Comparison of ENCODE assay signal across 10 mouse cellular contexts in genomic region chr7:127616336-127616735, GRCm38 (mm10). TPM values are rescaled to one million over a fixed set of nuclear protein-coding genes. Genes with fewer than 3 reads are reported as not detected.
DNase-seq lines count a peak whose midpoint lies in the region; ATAC-seq lines count a peak whose summit lies in the region.
"Had no signal": no experiment of that assay in that cellular context is flagged by ENCODE, and none has a peak within 500 bp of the region (broad histone marks: within the 10 kb centered on the region; RNA-seq: fewer than 3 reads in every experiment).

No protein-coding gene starts in this region.

- ATAC-seq in lung, embryonic 15.5 days (ENCODE audit: borderline replicate concordance, extremely low read depth, low FRiP score, low TSS enrichment) = no peak
- ATAC-seq in forebrain, embryonic 14.5 days = no peak

- no peaks in the 10 kb centered on the region for H3K27me3 ChIP-seq in lung, embryonic 15.5 days
- H3K27me3 ChIP-seq in forebrain, embryonic 14.5 days (replicated peaks; ENCODE audit: control insufficient read depth, insufficient read depth, low read length) = no peaks in the 10 kb centered on the region
- no peaks in the 10 kb centered on the region for H3K27me3 ChIP-seq in midbrain, embryonic 10.5 days (ENCODE audit: low read depth, poor library complexity, severe bottlenecking)

- WGBS in lung, embryonic 15.5 days = 79% methylated on average over 1 of the region's 1 CpGs
- WGBS in forebrain, embryonic 14.5 days = 81% methylated on average over 1 of the region's 1 CpGs
- WGBS in midbrain, embryonic 10.5 days = 83% methylated on average over 1 of the region's 1 CpGs

- no peaks in the 10 kb centered on the region for H3K9me3 ChIP-seq in lung, embryonic 15.5 days
- H3K9me3 ChIP-seq in forebrain, embryonic 14.5 days (replicated peaks; ENCODE audit: control insufficient read depth, low read length) = no peaks in the 10 kb centered on the region
- peaks cover 5% of the 10 kb centered on the region; the same call in 1 of the 2 replicates for H3K9me3 ChIP-seq in midbrain, embryonic 10.5 days (replicated peaks)
- H3K9me3 ChIP-seq: liver, embryonic 13.5 days had no signal

- H3K4me3 ChIP-seq in lung, embryonic 15.5 days = no peak overlapping the region
- peak overlapping the region; percentile 99; the same call in 1 of the 2 replicates for H3K4me3 ChIP-seq in forebrain, embryonic 14.5 days (ENCODE audit: low read depth, low read length)
- peak overlapping the region; percentile 18; the same call in 1 of the 2 replicates for H3K4me3 ChIP-seq in midbrain, embryonic 10.5 days

- H3K27ac ChIP-seq in lung, embryonic 15.5 days = no peak overlapping the region
- no peak overlapping the region for H3K27ac ChIP-seq in forebrain, embryonic 14.5 days (ENCODE audit: low read depth, low read length)
- H3K27ac ChIP-seq in midbrain, embryonic 10.5 days (replicated peaks) = no peak overlapping the region; the same call in 1 of the 2 replicates
- H3K27ac ChIP-seq: liver, embryonic 13.5 days had no signal

- peaks cover 18% of the 10 kb centered on the region for H3K36me3 ChIP-seq in lung, embryonic 15.5 days
- H3K36me3 ChIP-seq in forebrain, embryonic 14.5 days (ENCODE audit: control insufficient read depth, insufficient read depth, low read length) = peaks cover 14% of the 10 kb centered on the region
- H3K36me3 ChIP-seq in midbrain, embryonic 10.5 days = peaks cover 26% of the 10 kb centered on the region

- DNase-seq in lung, postnatal 36 days = no peak
- DNase-seq in forebrain, embryonic 14.5 days (ENCODE audit: low spot score) = no peak
- no peak for DNase-seq in midbrain, embryonic 10.5 days (ENCODE audit: low spot score)
- peak; percentile 60 for DNase-seq in thymus, postnatal 14 days
- DNase-seq in frontal cortex, postnatal 36 days (ENCODE audit: low spot score in 2 of 2) = no peak
- no peak for DNase-seq in layer of hippocampus, adult 9-10 months (ENCODE audit: low spot score)
- no peak for DNase-seq in adrenal gland, adult 18-20 months (ENCODE audit: low spot score in 2 of 2)
- DNase-seq: cerebellum, adult 18-20 months; liver, embryonic 13.5 days had no signal

- peak overlapping the region; percentile 73 for H3K4me2 ChIP-seq in lung, embryonic 15.5 days
- peak overlapping the region; percentile 85; the same call in 1 of the 2 replicates for H3K4me2 ChIP-seq in forebrain, embryonic 14.5 days (ENCODE audit: low read length)

- peaks cover 18% of the 10 kb centered on the region for H3K4me1 ChIP-seq in lung, embryonic 15.5 days
- peaks cover 17% of the 10 kb centered on the region for H3K4me1 ChIP-seq in forebrain, embryonic 14.5 days (ENCODE audit: control insufficient read depth, insufficient read depth, low read length)
- peaks cover 31% of the 10 kb centered on the region for H3K4me1 ChIP-seq in midbrain, embryonic 10.5 days

- no peak overlapping the region for H3K9ac ChIP-seq in lung, embryonic 15.5 days
- peak overlapping the region; percentile 95; the same call in 1 of the 2 replicates for H3K9ac ChIP-seq in forebrain, embryonic 14.5 days (ENCODE audit: low read length)

RNA-seq across cellular contexts. Expression of gene Zfp629, which starts 0.7 kb away (rescaled TPM):
- 12.1 and 12.2 TPM in 2 replicates for polyA plus RNA-seq in lung, embryonic 15.5 days (2015; fragmentation: Nextera tagmentation; extraction: Ambion mirVana)
- 20.8 and 24.2 TPM in 2 replicates for polyA plus RNA-seq in forebrain, embryonic 14.5 days (2014; fragmentation: Nextera tagmentation; extraction: Ambion mirVana)
- polyA plus RNA-seq in midbrain, embryonic 10.5 days (2016; fragmentation: Nextera tagmentation; extraction: Ambion mirVana) = 32.2 and 37.1 TPM in 2 replicates
- 10 to 100 TPM; 16.4 to 16.5 TPM for total RNA-seq in adrenal gland, adult 18-20 months (2021)

RNA-seq across cellular contexts. Expression of gene Rnf40, which starts 27.8 kb away (rescaled TPM):
- polyA plus RNA-seq in lung, embryonic 15.5 days (2015; fragmentation: Nextera tagmentation; extraction: Ambion mirVana) = 46.9 and 49.0 TPM in 2 replicates
- 26.2 and 39.6 TPM in 2 replicates for polyA plus RNA-seq in forebrain, embryonic 14.5 days (2014; fragmentation: Nextera tagmentation; extraction: Ambion mirVana)
- polyA plus RNA-seq in midbrain, embryonic 10.5 days (2016; fragmentation: Nextera tagmentation; extraction: Ambion mirVana) = 56.7 and 59.6 TPM in 2 replicates
- total RNA-seq in adrenal gland, adult 18-20 months (2021) = 10 to 100 TPM; 54.1 to 64.1 TPM

RNA-seq across cellular contexts. Expression of gene Ccdc189, which starts 27.9 kb away (rescaled TPM):
- polyA plus RNA-seq in lung, embryonic 15.5 days (2015; fragmentation: Nextera tagmentation; extraction: Ambion mirVana) = 12.8 and 15.7 TPM in 2 replicates
- polyA plus RNA-seq in forebrain, embryonic 14.5 days (2014; fragmentation: Nextera tagmentation; extraction: Ambion mirVana) = 12.5 and 12.8 TPM in 2 replicates
- polyA plus RNA-seq in midbrain, embryonic 10.5 days (2016; fragmentation: Nextera tagmentation; extraction: Ambion mirVana) = 14.4 and 16.9 TPM in 2 replicates
- total RNA-seq in adrenal gland, adult 18-20 months (2021) = 1 to 10 TPM; 8.4 to 8.5 TPM

RNA-seq across cellular contexts. Expression of gene Phkg2, which starts 43.2 kb away (rescaled TPM):
- polyA plus RNA-seq in lung, embryonic 15.5 days (2015; fragmentation: Nextera tagmentation; extraction: Ambion mirVana) = 34.0 and 40.5 TPM in 2 replicates
- polyA plus RNA-seq in forebrain, embryonic 14.5 days (2014; fragmentation: Nextera tagmentation; extraction: Ambion mirVana) = 59.5 and 62.2 TPM in 2 replicates
- polyA plus RNA-seq in midbrain, embryonic 10.5 days (2016; fragmentation: Nextera tagmentation; extraction: Ambion mirVana) = 46.9 and 48.3 TPM in 2 replicates
- 10 to 100 TPM; 37.1 to 38.0 TPM for total RNA-seq in adrenal gland, adult 18-20 months (2021)

RNA-seq across cellular contexts. Expression of gene Tmem265, which starts 55.1 kb away (rescaled TPM):
- polyA plus RNA-seq in lung, embryonic 15.5 days (2015; fragmentation: Nextera tagmentation; extraction: Ambion mirVana) = 4.7 and 7.7 TPM in 2 replicates
- 4.1 and 4.7 TPM in 2 replicates for polyA plus RNA-seq in forebrain, embryonic 14.5 days (2014; fragmentation: Nextera tagmentation; extraction: Ambion mirVana)
- 7.2 and 8.2 TPM in 2 replicates for polyA plus RNA-seq in midbrain, embryonic 10.5 days (2016; fragmentation: Nextera tagmentation; extraction: Ambion mirVana)
- total RNA-seq in adrenal gland, adult 18-20 months (2021) = not detected
